ENCODE assay signal across 10 mouse cellular contexts in the genomic region with DNA sequence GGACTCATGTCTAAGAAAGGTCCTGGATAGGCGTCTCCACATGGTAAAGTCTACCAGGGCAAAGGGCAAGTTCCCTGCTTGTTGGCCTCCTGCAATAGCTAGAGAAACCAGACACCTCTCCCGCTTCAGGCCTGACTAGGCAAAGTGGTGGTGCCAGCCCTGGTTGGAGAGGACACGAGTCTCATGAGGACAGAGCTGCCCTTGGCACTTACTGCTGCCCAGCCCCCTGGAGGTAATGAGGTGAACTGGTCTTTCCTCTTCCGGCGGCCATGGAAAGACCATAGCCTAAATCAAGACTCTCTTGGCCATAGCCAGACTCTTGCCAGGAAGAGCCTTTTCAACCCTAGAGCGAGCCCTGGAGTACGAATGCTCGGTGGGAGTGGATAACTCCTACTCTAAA. TPM values are rescaled to one million over a fixed set of nuclear protein-coding genes. Genes with fewer than 3 reads are reported as not detected.
DNase-seq lines count a peak whose midpoint lies in the region; ATAC-seq lines count a peak whose summit lies in the region.
"Had no signal": no experiment of that assay in that cellular context is flagged by ENCODE, and none has a peak within 500 bp of the region (broad histone marks: within the 10 kb centered on the region; RNA-seq: fewer than 3 reads in every experiment).

No protein-coding gene starts in this region.

- H3K4me1 ChIP-seq in hindbrain, embryonic 13.5 days (replicated peaks), result peaks cover 33% of the 10 kb centered on the region
- H3K4me1 ChIP-seq in hindbrain, embryonic 14.5 days (replicated peaks; ENCODE audit: control insufficient read depth, insufficient read depth, low read length), result peaks cover 24% of the 10 kb centered on the region
- peaks cover 21% of the 10 kb centered on the region for H3K4me1 ChIP-seq in midbrain, embryonic 16.5 days (ENCODE audit: control insufficient read depth, insufficient read depth, low read length)
- peaks cover 11% of the 10 kb centered on the region for H3K4me1 ChIP-seq in midbrain, embryonic 11.5 days (ENCODE audit: control insufficient read depth, insufficient read depth, low read length)

- 0 out of 2 replicates have a peak, but pooled peaks cover 10% of the 10 kb centered on the region for H3K27me3 ChIP-seq in hindbrain, embryonic 13.5 days
- no peaks in the 10 kb centered on the region for H3K27me3 ChIP-seq in hindbrain, embryonic 14.5 days (ENCODE audit: control insufficient read depth, insufficient read depth, low read length)
- no peaks in the 10 kb centered on the region for H3K27me3 ChIP-seq in midbrain, embryonic 16.5 days (ENCODE audit: control insufficient read depth, insufficient read depth, low read depth, low read length)
- H3K27me3 ChIP-seq in midbrain, embryonic 11.5 days (ENCODE audit: control insufficient read depth, insufficient read depth, low read length), result no peaks in the 10 kb centered on the region
- H3K27me3 ChIP-seq: midbrain, embryonic 15.5 days had no signal

- intact Hi-C loops in heart, postnatal 25 days (cut with DNase I), result loop anchor here (5.0 kb wide), 2 partner anchors 45 to 175 kb away; partner anchors contain the start of gene Psma5

- no peak for DNase-seq in hindbrain, embryonic 14.5 days (ENCODE audit: low spot score)
- DNase-seq in midbrain, embryonic 11.5 days (ENCODE audit: low spot score, missing footprints), result no peak
- peak; percentile 87 for DNase-seq in gastrocnemius, adult 18-20 months (ENCODE audit: low spot score)
- DNase-seq in frontal cortex, adult 2 months (ENCODE audit: extremely low spot score in 1 of 2, low spot score in 1 of 2), result no peak
- no peak for DNase-seq in heart, postnatal 25 days (ENCODE audit: low spot score)
- DNase-seq: retina, postnatal 1 day had no signal

- H3K9ac ChIP-seq in hindbrain, embryonic 13.5 days, result no peak overlapping the region
- no peak overlapping the region for H3K9ac ChIP-seq in hindbrain, embryonic 14.5 days
- no peak overlapping the region for H3K9ac ChIP-seq in midbrain, embryonic 16.5 days (ENCODE audit: low read depth, low read length)
- no peak overlapping the region for H3K9ac ChIP-seq in midbrain, embryonic 11.5 days (ENCODE audit: low read length)

- H3K9me3 ChIP-seq in hindbrain, embryonic 13.5 days, result no peaks in the 10 kb centered on the region
- no peaks in the 10 kb centered on the region for H3K9me3 ChIP-seq in hindbrain, embryonic 14.5 days (ENCODE audit: control insufficient read depth, low read length)
- no peaks in the 10 kb centered on the region for H3K9me3 ChIP-seq in midbrain, embryonic 16.5 days (replicated peaks; ENCODE audit: control insufficient read depth, low read length, poor library complexity, severe bottlenecking)
- H3K9me3 ChIP-seq in midbrain, embryonic 11.5 days (ENCODE audit: control insufficient read depth, low read length), result no peaks in the 10 kb centered on the region
- H3K9me3 ChIP-seq: midbrain, embryonic 15.5 days had no signal

- no peak overlapping the region for H3K4me3 ChIP-seq in hindbrain, embryonic 13.5 days
- H3K4me3 ChIP-seq in hindbrain, embryonic 14.5 days (replicated peaks; ENCODE audit: low read length), result no peak overlapping the region
- no peak overlapping the region for H3K4me3 ChIP-seq in midbrain, embryonic 16.5 days (ENCODE audit: low read depth, low read length)
- no peak overlapping the region for H3K4me3 ChIP-seq in midbrain, embryonic 11.5 days (ENCODE audit: low read depth, low read length)

- no peak overlapping the region; the same call in 1 of the 2 replicates for H3K4me2 ChIP-seq in hindbrain, embryonic 13.5 days
- no peak overlapping the region for H3K4me2 ChIP-seq in hindbrain, embryonic 14.5 days (replicated peaks)
- no peak overlapping the region for H3K4me2 ChIP-seq in midbrain, embryonic 16.5 days (ENCODE audit: low read length)
- H3K4me2 ChIP-seq in midbrain, embryonic 11.5 days, result no peak overlapping the region

- no peak for ATAC-seq in hindbrain, embryonic 13.5 days (ENCODE audit: low FRiP score)
- ATAC-seq in hindbrain, embryonic 14.5 days (ENCODE audit: low FRiP score), result no peak
- ATAC-seq in midbrain, embryonic 16.5 days, result no peak
- no peak for ATAC-seq in midbrain, embryonic 11.5 days (ENCODE audit: low FRiP score)
- ATAC-seq in erythroblast, adult 5-6 weeks (replicated peaks; ENCODE audit: low FRiP score, poor library complexity, severe bottlenecking), result no peak
- ATAC-seq: midbrain, embryonic 15.5 days had no signal

- peaks cover 9% of the 10 kb centered on the region for H3K36me3 ChIP-seq in hindbrain, embryonic 13.5 days
- H3K36me3 ChIP-seq in hindbrain, embryonic 14.5 days (replicated peaks; ENCODE audit: control insufficient read depth, insufficient read depth), result peaks cover 11% of the 10 kb centered on the region
- peaks cover 4% of the 10 kb centered on the region; the same call in 1 of the 2 replicates for H3K36me3 ChIP-seq in midbrain, embryonic 16.5 days (ENCODE audit: control insufficient read depth, insufficient read depth, low read length)
- no peaks in the 10 kb centered on the region for H3K36me3 ChIP-seq in midbrain, embryonic 11.5 days (ENCODE audit: control insufficient read depth, insufficient read depth, low read length)
- H3K36me3 ChIP-seq: midbrain, embryonic 15.5 days had no signal

- 92% methylated on average over 8 of the region's 8 CpGs for WGBS in hindbrain, embryonic 13.5 days
- 86% methylated on average over 8 of the region's 8 CpGs for WGBS in hindbrain, embryonic 14.5 days
- WGBS in midbrain, embryonic 16.5 days, result 92% methylated on average over 8 of the region's 8 CpGs
- WGBS in midbrain, embryonic 11.5 days, result 90% methylated on average over 8 of the region's 8 CpGs

- 0 out of 2 replicates have a peak overlapping the region, but pooled peaks have one; percentile 12 for H3K27ac ChIP-seq in hindbrain, embryonic 13.5 days
- no peak overlapping the region for H3K27ac ChIP-seq in hindbrain, embryonic 14.5 days
- H3K27ac ChIP-seq in midbrain, embryonic 16.5 days (ENCODE audit: low read length), result peak overlapping the region; percentile 11; the same call in 1 of the 2 replicates
- no peak overlapping the region for H3K27ac ChIP-seq in midbrain, embryonic 11.5 days (ENCODE audit: low read depth, low read length)

RNA-seq across cellular contexts. Expression of gene Atxn7l2, which starts 1.7 kb away (rescaled TPM):
- polyA plus RNA-seq in hindbrain, embryonic 13.5 days (2015; fragmentation: Nextera tagmentation; extraction: Ambion mirVana), result 26.2 and 27.1 TPM in 2 replicates
- polyA plus RNA-seq in hindbrain, embryonic 14.5 days (2014; fragmentation: Nextera tagmentation; extraction: Ambion mirVana), result 20.0 and 21.1 TPM in 2 replicates
- 23.0 and 23.8 TPM in 2 replicates for polyA plus RNA-seq in midbrain, embryonic 16.5 days (2015; fragmentation: Nextera tagmentation; extraction: Ambion mirVana)
- polyA plus RNA-seq in midbrain, embryonic 11.5 days (2014; fragmentation: Nextera tagmentation; extraction: Ambion mirVana), result 16.9 and 18.3 TPM in 2 replicates
- total RNA-seq in gastrocnemius, adult 18-20 months (2021), result 1 to 10 TPM; 5.9 to 6.2 TPM
- 42.7 and 44.0 TPM in 2 replicates for polyA plus RNA-seq in frontal cortex, adult 2 months (2012; rRNA removed)
- 1 to 10 TPM; 2.4 to 3.3 TPM for total RNA-seq in heart, postnatal 25 days (2021)
- 0.58 and 0.84 TPM in 2 replicates for total RNA-seq in erythroblast, adult 5-6 weeks (2015; ENCODE audit: low replicate concordance)
- total RNA-seq in erythroblast, adult 5-6 weeks (2017; ENCODE audit: low replicate concordance), result 0.56 and 1.4 TPM in 2 replicates

RNA-seq across cellular contexts. Expression of gene Cyb561d1, which starts 11.4 kb away (rescaled TPM):
- 3.5 and 4.3 TPM in 2 replicates for polyA plus RNA-seq in hindbrain, embryonic 13.5 days (2015; fragmentation: Nextera tagmentation; extraction: Ambion mirVana)
- polyA plus RNA-seq in hindbrain, embryonic 14.5 days (2014; fragmentation: Nextera tagmentation; extraction: Ambion mirVana), result 2.4 and 2.7 TPM in 2 replicates
- 4.6 and 4.8 TPM in 2 replicates for polyA plus RNA-seq in midbrain, embryonic 16.5 days (2015; fragmentation: Nextera tagmentation; extraction: Ambion mirVana)
- 2.3 and 3.0 TPM in 2 replicates for polyA plus RNA-seq in midbrain, embryonic 11.5 days (2014; fragmentation: Nextera tagmentation; extraction: Ambion mirVana)
- 1 to 10 TPM; 3.0 to 3.2 TPM for total RNA-seq in gastrocnemius, adult 18-20 months (2021)
- polyA plus RNA-seq in frontal cortex, adult 2 months (2012; rRNA removed), result 19.1 and 19.3 TPM in 2 replicates
- 1 to 10 TPM; 4.9 to 5.1 TPM for total RNA-seq in heart, postnatal 25 days (2021)
- 0.63 and 1.3 TPM in 2 replicates for total RNA-seq in erythroblast, adult 5-6 weeks (2015; ENCODE audit: low replicate concordance)
- total RNA-seq in erythroblast, adult 5-6 weeks (2017; ENCODE audit: low replicate concordance), result 1.1 and 1.7 TPM in 2 replicates

RNA-seq across cellular contexts. Expression of gene Sypl2, which starts 14.0 kb away (rescaled TPM):
- 0.34 and 0.43 TPM in 2 replicates for polyA plus RNA-seq in hindbrain, embryonic 13.5 days (2015; fragmentation: Nextera tagmentation; extraction: Ambion mirVana)
- polyA plus RNA-seq in hindbrain, embryonic 14.5 days (2014; fragmentation: Nextera tagmentation; extraction: Ambion mirVana), result 0.17 and 0.50 TPM in 2 replicates
- 0.30 and 0.67 TPM in 2 replicates for polyA plus RNA-seq in midbrain, embryonic 16.5 days (2015; fragmentation: Nextera tagmentation; extraction: Ambion mirVana)
- polyA plus RNA-seq in midbrain, embryonic 11.5 days (2014; fragmentation: Nextera tagmentation; extraction: Ambion mirVana), result 0.93 and 1.3 TPM in 2 replicates
- total RNA-seq in gastrocnemius, adult 18-20 months (2021), result 100 to 1,000 TPM; 213 to 250 TPM
- polyA plus RNA-seq in frontal cortex, adult 2 months (2012; rRNA removed), result 1.8 and 1.9 TPM in 2 replicates
- under 1 TPM; 0.57 to 0.87 TPM for total RNA-seq in heart, postnatal 25 days (2021)
- total RNA-seq in erythroblast, adult 5-6 weeks (2015; ENCODE audit: low replicate concordance), result not detected in 2 replicates
- not detected in 2 replicates for total RNA-seq in erythroblast, adult 5-6 weeks (2017; ENCODE audit: low replicate concordance)

RNA-seq across cellular contexts. Expression of gene Amigo1, which starts 26.3 kb away (rescaled TPM):
- polyA plus RNA-seq in hindbrain, embryonic 13.5 days (2015; fragmentation: Nextera tagmentation; extraction: Ambion mirVana), result 12.0 and 13.8 TPM in 2 replicates
- 11.1 and 11.3 TPM in 2 replicates for polyA plus RNA-seq in hindbrain, embryonic 14.5 days (2014; fragmentation: Nextera tagmentation; extraction: Ambion mirVana)
- 11.8 and 12.6 TPM in 2 replicates for polyA plus RNA-seq in midbrain, embryonic 16.5 days (2015; fragmentation: Nextera tagmentation; extraction: Ambion mirVana)
- polyA plus RNA-seq in midbrain, embryonic 11.5 days (2014; fragmentation: Nextera tagmentation; extraction: Ambion mirVana), result 4.2 and 4.3 TPM in 2 replicates
- 10 to 100 TPM; 23.9 to 26.3 TPM for total RNA-seq in gastrocnemius, adult 18-20 months (2021)
- polyA plus RNA-seq in frontal cortex, adult 2 months (2012; rRNA removed), result 62.1 and 62.6 TPM in 2 replicates
- 10 to 100 TPM; 12.2 to 12.5 TPM for total RNA-seq in heart, postnatal 25 days (2021)
- not detected in 2 replicates for total RNA-seq in erythroblast, adult 5-6 weeks (2015; ENCODE audit: low replicate concordance)
- total RNA-seq in erythroblast, adult 5-6 weeks (2017; ENCODE audit: low replicate concordance), result 0.77 TPM in 1 of 2 replicates, not detected in the other

RNA-seq across cellular contexts. Expression of gene Psma5, which starts 44.3 kb away (rescaled TPM):
- polyA plus RNA-seq in hindbrain, embryonic 13.5 days (2015; fragmentation: Nextera tagmentation; extraction: Ambion mirVana), result 233 and 239 TPM in 2 replicates
- polyA plus RNA-seq in hindbrain, embryonic 14.5 days (2014; fragmentation: Nextera tagmentation; extraction: Ambion mirVana), result 251 and 253 TPM in 2 replicates
- 220 and 238 TPM in 2 replicates for polyA plus RNA-seq in midbrain, embryonic 16.5 days (2015; fragmentation: Nextera tagmentation; extraction: Ambion mirVana)
- polyA plus RNA-seq in midbrain, embryonic 11.5 days (2014; fragmentation: Nextera tagmentation; extraction: Ambion mirVana), result 274 and 295 TPM in 2 replicates
- total RNA-seq in gastrocnemius, adult 18-20 months (2021), result 10 to 100 TPM; 50.6 to 56.2 TPM
- 98.0 and 117 TPM in 2 replicates for polyA plus RNA-seq in frontal cortex, adult 2 months (2012; rRNA removed)
- total RNA-seq in heart, postnatal 25 days (2021), result 10 to 100 TPM; 52.5 to 53.8 TPM
- total RNA-seq in erythroblast, adult 5-6 weeks (2015; ENCODE audit: low replicate concordance), result 39.8 and 54.5 TPM in 2 replicates
- total RNA-seq in erythroblast, adult 5-6 weeks (2017; ENCODE audit: low replicate concordance), result 49.6 and 55.6 TPM in 2 replicates

Comparison
In these comparisons a context has a peak if more than half of its experiments do, and no peak if none do; other contexts are left out.
1. H3K27ac ChIP-seq: peak in hindbrain, embryonic 13.5 days (single experiment) and midbrain, embryonic 16.5 days (single experiment); none in hindbrain, embryonic 14.5 days (single experiment) and midbrain, embryonic 11.5 days (single experiment).